Mouse (Mus musculus) erythroblast, adult 5-6 weeks (primary cell): ENCODE results near the gene Macrod2. TPM values are rescaled to one million over a fixed set of nuclear protein-coding genes. Genes with fewer than 3 reads are reported as not detected.

Source experiments
- ATAC-seq: replicated peaks from 2 replicates; pipeline ENCODE4 v1.8.0; 2016; ENCODE audit warnings: moderate number of reproducible peaks, mild to moderate bottlenecking, moderate TSS enrichment, inconsistent platforms; ENCODE audit not compliant: poor library complexity, low FRiP score, severe bottlenecking
- total RNA-seq, 2 experiments: library from RNA; stranded (forward) in 1 of 2; stranded (reverse) in 1 of 2; fragments of 150-400 nt in 1 of 2; fragments of 200-764, 138-1000 nt in 1 of 2; gene quantifications; 2 replicates each; pipeline versions ENCODE4 v1.2.3 to v1.2.4; 2015 to 2017; ENCODE audit warnings: low replicate concordance in 2 of 2

The Macrod2 gene
- total RNA-seq, 2 experiments from 2014 or later: 2.8 TPM; not detected in 1

DNA sequence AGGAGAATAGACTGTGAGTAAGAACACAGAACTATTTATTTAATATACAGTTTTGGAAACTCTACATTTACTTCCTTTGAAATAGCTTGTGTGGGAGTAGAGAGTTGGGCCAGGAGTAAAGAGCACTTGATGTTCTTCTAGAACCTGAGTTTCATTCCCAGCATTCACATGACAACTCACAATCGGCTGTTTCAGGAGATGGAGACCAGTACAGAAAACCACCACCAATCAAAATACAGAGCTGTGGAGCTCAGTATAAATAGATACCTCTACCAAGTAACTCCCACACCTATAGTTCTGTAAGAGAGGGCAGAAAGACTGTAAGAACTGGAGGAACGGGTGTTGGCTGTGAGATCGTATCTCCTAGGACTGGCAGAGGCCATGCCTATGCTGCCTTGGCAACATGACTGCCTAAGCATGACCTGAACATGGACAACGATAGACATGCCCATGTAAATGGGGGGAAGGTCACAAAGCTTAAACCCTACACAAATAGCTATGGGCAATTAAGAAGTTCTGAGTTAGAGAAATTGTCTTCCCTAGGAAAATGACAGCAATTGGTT lies 379.8 kb downstream of the Macrod2 start:
- no peak for ATAC-seq

DNA sequence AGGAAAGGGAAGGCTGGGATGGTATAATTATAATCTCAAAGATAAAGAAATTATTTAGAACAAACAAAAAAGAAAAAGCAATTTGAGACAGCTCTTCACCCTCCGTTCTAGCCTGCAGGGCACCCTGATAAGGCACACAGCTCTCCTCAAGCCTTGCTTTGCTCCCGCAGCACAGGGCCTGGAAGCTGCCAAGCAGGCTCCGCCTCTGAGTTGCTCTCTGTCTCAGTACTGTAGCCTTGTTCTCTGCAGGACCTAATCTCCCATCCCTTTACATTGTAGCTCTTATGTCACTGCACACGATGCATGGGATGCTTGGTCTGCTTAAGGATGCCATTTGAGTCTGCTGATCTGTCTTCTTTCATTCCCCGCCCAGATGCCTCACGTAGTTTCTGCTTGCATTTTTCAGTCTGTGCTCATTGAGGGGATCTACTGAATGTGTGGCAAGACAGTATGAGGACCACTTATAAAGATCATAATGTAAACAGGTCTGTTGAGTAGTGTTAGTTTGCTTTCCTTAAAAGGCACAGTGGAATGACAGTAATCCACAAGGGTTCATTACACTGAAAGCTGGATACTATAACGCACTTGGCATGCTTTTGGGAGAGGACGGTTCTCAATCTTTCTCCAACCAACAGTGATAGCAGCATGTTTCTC lies 380.5 kb downstream of the Macrod2 start:
- no peak for ATAC-seq

DNA sequence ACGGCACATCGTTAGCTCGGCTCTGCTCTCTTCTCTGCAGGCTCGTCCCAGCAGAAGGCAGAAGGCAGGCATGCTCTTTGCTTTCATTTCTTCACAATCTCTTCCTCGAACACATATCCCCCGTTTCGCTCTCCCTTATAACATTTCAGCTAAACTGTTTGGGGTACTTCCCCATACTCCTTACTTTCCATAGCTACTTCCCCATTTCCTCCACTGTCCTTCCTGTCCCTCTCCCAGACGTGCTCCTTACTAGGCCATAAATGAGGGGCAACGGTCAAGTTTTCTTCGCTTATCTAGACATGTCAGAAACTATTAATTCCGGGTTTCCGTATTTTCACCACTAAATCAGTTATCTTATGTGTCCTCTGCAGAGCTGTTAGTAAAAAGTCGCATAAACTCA lies 383.1 kb downstream of the Macrod2 start:
- ATAC-seq: no peak

DNA sequence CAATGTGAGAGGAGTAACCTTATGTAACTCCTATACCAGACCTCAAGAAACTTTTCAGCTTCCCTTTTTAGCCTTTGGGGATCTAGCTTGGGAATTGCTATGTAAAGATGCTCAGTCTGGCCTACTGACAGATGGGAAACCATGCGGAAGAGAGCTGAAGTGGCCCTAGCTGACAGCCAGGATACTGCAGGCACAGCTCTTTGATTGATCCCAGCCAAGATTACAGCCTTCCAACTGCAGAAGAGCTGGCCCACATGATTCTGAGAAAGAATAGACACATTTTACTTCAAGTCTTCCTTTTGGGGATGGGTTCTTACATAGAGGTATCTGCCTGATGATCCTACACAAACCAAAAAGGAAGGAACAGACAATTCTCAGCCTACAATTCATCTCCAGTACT lies 387.9 kb downstream of the Macrod2 start:
- no peak for ATAC-seq

DNA sequence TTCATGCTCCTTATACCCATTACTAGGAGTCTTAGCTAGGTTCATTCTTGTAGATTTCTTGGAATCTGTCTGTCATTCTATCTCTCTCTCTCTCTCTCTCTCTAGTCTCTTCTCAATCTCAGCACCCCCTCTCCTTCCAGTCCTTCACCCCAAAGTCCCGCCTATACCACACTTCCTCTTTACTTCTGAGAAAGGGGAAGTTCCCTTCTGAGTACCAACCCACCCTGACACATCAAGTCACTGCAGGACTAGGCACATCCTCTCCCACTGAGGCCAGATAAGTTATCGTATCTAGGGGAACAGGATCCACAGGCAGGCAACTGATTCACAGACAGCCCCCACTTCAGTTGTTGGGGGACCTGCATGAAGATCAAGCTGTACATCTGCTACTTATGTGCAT lies 389.5 kb downstream of the Macrod2 start:
- no peak for ATAC-seq

DNA sequence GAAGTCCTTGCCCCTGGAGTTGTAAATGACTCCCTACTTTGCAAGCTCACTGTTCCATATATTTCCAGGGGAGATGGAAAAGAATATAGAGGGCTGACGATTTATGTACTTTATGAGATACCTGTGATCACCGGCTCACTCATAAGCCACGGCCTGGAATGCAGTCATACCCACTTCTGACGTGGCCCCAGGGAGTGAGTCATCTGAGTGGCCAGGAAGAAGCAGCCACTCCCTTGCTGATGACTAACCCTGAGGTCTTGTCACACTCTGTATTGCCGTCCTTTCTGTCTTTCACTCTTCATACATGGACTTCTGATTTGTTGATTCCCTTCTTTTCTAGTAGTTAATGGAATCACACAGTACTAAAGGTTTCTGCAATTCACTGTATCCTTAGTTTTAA lies 395.3 kb downstream of the Macrod2 start:
- ATAC-seq: no peak

DNA sequence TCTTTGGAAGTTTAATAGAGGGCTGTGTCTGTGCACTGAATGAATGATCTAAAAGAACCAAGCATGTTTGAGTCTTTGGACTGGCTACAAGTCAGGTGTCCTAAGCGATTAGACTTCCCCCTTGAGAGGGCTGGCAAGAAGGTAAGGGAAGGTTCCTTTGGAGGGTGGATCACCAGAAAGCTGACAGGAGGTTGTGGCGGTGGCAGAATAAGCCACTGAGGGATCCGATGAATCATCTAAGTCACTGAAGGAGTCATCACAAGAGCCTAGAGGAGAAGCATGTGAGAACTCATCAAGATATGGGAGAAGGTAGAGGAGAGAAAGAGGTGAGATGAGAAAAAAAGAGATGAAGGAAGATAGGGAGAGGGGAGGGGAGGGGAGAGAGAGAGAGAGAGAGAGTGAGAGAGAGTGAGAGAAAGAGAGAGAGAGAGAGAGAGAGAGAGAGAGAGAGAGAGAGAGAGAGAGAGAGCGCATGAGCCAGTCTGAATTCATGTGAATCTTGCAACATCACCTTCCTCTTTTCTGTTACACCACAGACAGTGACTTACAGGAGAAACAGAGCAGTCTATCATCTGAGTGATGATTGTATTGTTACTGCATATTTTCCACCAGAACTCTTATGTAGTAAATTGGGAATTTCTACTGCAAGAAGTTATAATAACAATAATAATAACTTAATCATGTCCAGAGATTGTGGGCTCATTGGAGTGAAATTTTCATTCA lies 398.9 kb downstream of the Macrod2 start:
- ATAC-seq: no peak

DNA sequence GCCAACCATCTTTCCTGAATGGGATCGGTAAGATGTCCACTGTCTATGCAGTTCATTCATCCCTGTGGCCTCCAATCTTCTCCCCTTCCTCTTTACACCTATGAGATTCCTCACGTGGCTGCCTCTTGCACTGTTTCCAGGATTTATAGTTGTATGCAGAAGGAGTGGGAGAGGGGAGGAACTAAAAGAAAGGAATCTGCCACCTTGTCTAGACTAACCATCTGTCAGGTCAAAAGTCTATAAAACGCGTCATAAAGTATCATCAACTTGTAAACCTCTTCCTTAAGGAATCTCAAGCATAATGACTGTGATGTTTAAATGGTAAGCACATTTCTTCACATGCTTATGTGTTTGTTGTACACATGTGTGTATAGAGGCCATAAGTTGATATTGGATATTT lies 416.6 kb downstream of the Macrod2 start:
- ATAC-seq: no peak

DNA sequence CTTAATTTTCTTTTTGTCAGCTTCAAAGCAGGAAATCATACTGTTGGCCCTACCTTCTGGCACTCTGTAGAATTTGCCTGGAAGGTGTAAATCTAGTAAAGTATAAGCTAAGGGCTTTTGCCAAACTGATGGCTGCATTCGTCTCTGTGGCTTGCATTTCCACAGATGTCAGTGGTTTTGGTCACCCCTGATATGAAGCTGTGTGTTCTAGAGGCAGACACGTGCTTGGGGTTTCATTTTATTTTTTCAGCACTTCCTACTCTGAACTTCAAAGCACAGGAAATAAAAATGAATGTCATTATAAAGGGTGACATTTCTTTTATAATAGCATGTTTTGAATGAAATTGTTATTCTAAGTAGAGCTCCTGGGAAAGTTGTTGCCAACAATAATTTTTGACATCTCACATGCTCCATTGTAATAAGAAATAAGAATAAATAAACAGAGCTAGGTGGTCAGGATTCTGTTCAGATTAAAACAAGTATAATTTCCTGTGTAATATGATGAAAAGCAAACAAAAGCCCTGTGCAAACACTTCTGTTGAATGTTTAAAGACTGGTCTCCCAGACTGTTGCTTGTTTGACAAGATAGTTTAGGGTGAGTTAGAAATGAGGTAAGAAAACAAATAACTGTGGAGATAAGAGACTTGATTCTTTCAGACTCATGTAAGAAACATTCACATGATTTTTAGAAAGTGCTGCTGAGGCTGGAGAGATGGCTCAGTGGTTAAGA lies 424.4 kb downstream of the Macrod2 start:
- ATAC-seq: no peak

DNA sequence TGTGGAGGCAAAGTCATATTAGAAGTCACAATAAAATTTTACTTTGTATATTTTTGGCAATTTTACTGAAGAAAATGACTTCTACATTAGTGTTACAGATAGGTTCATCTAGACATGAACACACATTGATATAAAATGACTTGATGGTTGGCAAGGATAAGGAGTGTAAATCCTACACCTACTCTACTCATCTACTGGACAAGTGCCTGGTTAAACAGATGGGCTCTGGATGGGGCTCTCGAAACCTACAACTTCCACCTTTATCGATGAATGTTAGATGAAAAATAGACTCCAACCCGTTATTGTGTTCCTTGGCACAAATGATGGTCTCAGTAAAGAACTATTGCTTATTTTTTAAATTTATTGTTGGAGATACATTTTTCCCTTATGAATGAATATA lies 427.3 kb downstream of the Macrod2 start:
- ATAC-seq: no peak

DNA sequence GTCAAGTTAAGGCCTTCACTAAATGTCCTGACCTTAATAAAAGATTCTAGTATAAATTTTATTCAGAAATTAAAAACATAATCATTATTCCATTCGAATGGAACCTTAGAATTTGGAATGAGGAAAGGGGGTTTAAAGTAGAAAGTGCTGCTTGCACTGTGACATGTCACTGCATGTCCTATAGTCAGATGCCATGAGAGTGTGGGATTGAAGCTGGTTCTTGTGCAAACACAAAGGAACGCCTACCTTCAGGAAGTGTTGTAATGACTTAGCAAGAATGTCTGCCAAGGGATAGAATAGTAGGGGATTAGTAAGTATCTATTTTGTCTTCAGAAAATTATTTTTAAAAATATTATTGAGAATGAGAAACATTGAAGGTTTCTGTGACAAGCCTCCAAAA lies 431.1 kb downstream of the Macrod2 start:
- ATAC-seq: no peak

DNA sequence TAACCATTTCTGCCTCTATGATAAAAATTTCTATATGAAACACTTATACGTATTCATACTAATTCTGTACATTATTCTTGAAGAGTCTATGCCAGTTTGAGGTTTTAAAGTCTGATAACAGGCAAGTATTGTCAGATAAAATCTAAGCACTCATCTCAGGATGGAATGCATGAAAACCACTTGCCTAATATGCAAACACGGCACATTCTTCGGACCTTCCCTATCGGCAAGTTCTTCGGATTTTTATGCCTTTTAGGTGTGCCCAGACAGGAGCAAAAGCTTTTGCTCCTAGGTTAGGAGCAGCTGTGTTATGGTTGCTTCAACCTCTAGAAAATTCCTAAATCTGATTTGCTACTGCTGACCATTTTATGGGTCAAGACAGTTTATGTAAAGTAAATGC lies 433.8 kb downstream of the Macrod2 start:
- no peak for ATAC-seq

DNA sequence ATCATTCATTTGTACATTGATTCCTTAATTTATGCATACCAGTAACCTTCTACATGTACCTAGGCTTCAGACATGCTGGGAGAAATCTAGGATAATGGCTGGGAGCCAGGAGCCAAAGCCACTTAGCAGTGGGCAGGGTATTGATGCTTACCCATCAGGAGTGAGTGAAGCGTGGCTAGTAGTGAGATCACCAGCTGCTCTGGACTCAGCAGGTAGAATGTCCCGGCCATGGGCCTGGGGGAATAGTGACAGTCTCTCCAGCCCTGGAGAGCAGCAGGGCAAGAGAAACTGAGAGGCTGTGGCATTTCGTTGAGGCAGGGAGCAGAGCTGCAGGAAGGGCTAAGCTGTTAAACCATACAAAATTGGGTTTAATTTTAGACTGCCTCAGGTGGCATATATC lies 435.0 kb downstream of the Macrod2 start:
- no peak for ATAC-seq

DNA sequence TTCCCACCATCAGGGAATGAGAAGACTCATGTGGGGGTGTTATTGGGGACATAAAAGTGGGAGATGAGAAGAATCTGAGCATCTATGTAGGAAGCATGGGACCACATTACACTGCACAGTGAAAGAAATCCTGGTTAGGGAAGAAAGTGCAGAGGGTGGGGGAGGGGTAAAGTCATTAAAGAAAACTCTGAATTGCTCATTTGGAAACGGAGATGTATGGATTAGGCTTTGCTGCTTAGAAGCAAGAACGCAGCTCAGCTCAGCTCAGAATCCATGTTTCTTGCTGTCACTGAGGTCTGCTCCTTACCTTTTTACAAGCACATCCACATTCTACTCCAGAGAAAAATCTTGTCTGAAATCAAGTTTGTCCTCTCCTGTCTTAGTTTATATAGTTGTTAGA lies 444.3 kb downstream of the Macrod2 start:
- no peak for ATAC-seq

DNA sequence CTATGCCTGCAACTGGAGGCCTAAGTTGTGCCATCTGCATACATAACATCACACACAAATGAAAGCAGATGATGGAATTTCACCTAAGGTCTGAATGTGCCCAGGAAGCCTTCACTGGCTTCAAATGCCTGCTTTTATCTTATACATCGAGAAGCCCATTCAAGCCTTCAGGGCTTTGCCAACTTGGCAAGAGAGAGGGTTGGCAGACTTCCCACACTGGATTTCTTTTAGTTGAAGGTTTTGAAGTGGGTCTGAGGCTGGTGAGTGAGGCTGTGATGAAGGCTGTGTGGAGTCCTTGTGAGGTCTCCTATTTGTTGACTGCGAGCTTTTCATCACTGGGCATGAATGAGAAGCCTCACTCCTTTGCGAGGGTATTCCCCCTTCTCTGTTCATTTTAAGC lies 444.8 kb downstream of the Macrod2 start:
- no peak for ATAC-seq

DNA sequence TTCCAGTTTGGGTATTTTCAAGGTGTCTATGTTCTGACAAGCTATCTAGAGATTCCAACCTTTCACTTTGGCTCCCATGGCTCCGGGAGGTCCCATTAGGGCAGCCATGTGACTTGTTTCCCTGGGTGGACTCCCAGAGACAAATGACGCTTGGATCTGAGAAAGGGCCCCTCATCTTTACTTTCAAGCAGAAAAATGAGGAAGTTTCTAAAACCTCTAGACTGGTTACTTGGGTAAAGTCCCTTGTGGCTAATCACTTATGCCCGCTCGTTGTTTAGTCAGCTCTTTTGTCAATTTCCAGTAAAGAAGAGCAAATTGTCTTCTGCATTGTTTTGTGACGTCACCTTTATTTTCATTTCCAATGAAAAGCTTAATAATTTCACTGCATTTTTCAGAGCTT lies 448.9 kb downstream of the Macrod2 start:
- no peak for ATAC-seq

DNA sequence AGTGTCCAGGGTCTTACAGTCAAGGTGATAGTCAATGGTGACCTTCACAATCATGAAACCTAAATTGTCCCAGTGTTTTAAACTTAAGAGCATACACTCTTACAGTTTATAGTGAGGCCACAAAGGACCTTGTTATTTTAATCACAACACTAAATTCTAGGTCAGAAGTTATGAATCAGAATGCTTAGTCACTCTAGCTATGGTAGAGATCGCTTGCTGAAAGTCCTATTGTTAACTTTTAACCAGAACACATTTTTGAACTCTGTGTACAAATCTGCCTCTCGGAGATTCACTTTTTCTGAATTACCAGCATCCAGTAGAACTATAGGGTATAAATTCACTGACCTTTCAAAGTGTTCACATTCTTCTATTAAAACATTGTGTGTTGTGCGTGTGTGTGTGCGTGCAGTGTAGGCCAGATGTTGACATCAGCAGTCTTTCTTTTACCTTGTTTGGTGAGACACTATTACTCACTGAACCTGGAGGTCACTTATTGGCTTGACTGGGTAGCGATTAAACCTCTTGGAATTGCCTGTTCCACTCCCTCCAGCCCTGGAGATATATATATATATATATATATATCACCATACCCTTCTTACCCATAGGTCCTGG lies 452.8 kb downstream of the Macrod2 start:
- no peak for ATAC-seq

DNA sequence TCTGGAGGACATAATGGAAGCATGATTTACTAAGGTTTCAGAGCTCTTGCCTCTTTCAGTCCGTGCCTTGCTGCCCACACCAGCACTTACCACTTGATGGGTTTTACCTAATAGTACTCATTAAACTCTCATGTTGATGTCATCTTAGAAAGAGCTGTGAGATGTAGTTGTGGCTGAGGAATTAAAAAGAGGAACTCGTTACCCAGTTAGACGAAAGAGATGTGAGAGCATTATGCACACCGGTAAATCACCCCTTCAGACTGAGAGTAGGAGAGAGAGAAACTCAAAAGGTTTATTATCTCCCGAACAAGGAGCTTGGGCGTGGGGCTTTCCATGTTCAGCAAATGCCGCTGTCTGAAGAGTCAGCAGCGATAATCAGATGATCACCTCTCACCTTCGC lies 458.4 kb downstream of the Macrod2 start:
- no peak for ATAC-seq

DNA sequence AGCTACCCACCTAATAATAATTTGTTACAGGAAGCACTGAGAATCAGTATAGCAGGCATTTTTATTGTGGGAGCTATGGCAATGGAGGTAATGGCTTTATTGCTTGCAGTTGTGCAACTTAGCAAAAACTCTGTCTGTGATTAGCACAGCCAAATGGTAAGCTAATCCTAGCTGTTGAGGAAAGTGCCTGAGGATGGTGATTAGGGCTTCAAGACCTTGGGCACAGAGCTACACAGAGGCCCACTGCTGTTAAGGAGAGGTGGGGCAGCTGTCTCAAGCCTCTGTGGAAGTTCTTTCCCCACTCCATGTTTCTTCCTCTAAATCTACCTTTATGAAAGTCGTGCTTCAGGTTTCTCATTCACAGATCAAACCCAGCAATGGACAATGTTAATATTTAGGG lies 466.2 kb downstream of the Macrod2 start:
- no peak for ATAC-seq

DNA sequence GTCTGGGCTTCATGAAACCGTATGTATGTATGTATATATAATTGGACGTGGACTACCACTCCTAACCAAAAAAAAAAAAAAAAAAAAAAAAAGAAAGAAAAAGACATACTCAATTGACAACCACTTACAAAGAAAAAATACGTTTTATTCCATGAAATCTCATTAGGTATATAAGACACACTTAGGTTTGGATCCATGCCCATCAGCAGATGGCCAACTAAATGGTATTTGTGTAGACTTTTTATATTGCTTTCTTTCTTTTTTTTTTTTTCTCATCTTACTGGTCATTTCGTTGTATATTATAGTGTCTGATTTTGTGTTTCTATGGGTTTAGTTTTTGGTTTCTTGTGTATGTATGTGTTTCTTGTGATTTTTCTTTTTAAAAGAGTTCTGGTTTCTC lies 467.6 kb downstream of the Macrod2 start:
- no peak for ATAC-seq
